Mouse (Mus musculus) lung, postnatal 0 days (tissue): ENCODE results near the gene Arsg.

ENCODE experiments used
- CTCF ChIP-seq: IDR thresholded peaks from 2 replicates; pipeline ENCODE4 v1.5.1; 2016; ENCODE audit warnings: antibody characterized with exemption, mild to moderate bottlenecking
- EP300 ChIP-seq: IDR thresholded peaks from 2 replicates; pipeline ENCODE4 v1.6.1; 2016; ENCODE audit warnings: antibody characterized with exemption, mild to moderate bottlenecking, control low read depth

DNA sequence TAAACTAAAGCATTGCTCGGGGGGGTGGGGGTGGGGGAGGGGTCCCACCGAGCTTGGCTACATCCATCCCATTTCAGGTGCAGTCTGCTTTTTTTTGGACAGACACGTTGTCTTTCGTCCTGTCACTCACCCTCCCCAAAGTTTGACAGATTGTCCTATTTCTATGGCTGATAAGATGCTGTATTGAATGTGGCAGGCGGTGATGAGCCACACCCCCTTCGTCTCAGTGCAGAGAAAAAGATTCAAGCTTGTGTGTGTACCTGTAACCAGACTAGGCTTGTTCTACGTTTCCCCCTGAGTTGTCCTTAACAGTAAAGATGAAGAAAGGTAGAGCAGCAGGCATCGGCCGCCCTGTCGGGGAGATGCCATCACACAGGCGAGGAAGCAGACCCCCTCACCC, 22.0 kb upstream of the Arsg start:
- no peak for TF ChIP-seq EP300
- no peak for TF ChIP-seq CTCF
